Mouse (Mus musculus): ENCODE measurements around the gene Armc12. TPM values are rescaled to one million over a fixed set of nuclear protein-coding genes. Genes with fewer than 3 reads are reported as not detected.

Armc12 gene
- polyA plus RNA-seq, 1 experiment from 2014 or later = not detected

GRCm38 (mm10) chr17:28572941-28573340 is 42.3 kb downstream of the Armc12 start:
- ATAC-seq (replicated peaks) = no peak
- Histone ChIP-seq H3K27me3 (no peaks in the 10 kb centered on the region), H3K4me3 (no peak overlapping the region), H3K9me3 (no peaks in the 10 kb centered on the region), H3K4me1 (peaks cover 9% of the 10 kb centered on the region), H3K36me3 (no peaks in the 10 kb centered on the region), H3K4me2 (replicated peaks) (no peak overlapping the region), H3K9ac (replicated peaks) (no peak overlapping the region), H3K27ac (replicated peaks) (no peak overlapping the region)
- WGBS = 85% methylated on average over 6 of the region's 6 CpGs

GRCm38 (mm10) chr17:28575244-28576125 is 44.9 kb downstream of the Armc12 start, which contains the start of gene Lhfpl5:
Gene Lhfpl5, plus strand, starts transcription at chr17:28575641.
- Histone ChIP-seq H3K9me3 (no peaks in the 10 kb centered on the region), H3K36me3 (no peaks in the 10 kb centered on the region), H3K4me2 (replicated peaks) (peak within 1 kb of the TSS; percentile 60), H3K27ac (replicated peaks) (no peak within 1 kb of the TSS), H3K4me3 (peak within 1 kb of the TSS; percentile 38), H3K27me3 (no peaks in the 10 kb centered on the region), H3K4me1 (peaks cover 9% of the 10 kb centered on the region), H3K9ac (replicated peaks) (peak within 1 kb of the TSS; percentile 39)
- ATAC-seq (replicated peaks) = peak; percentile 88
- 17% methylated on average over 48 of the region's 50 CpGs for WGBS

GRCm38 (mm10) chr17:28580396-28580795 is 49.8 kb downstream of the Armc12 start:
- ATAC-seq (replicated peaks) = no peak
- Histone ChIP-seq H3K9me3 (no peaks in the 10 kb centered on the region), H3K4me1 (peaks cover 6% of the 10 kb centered on the region), H3K36me3 (no peaks in the 10 kb centered on the region), H3K27ac (replicated peaks) (no peak overlapping the region), H3K4me3 (no peak overlapping the region), H3K27me3 (no peaks in the 10 kb centered on the region), H3K9ac (replicated peaks) (no peak overlapping the region), H3K4me2 (replicated peaks) (no peak overlapping the region)
- 9% methylated on average over 9 of the region's 9 CpGs for WGBS

- no peaks in the 10 kb centered on the region for H3K27me3 ChIP-seq
- H3K27ac ChIP-seq (replicated peaks) = no peak overlapping the region
- no peak overlapping the region for H3K9ac ChIP-seq (replicated peaks)
- H3K4me2 ChIP-seq (replicated peaks) = no peak overlapping the region
- no peaks in the 10 kb centered on the region for H3K9me3 ChIP-seq
- WGBS = 58% methylated on average over 2 of the region's 2 CpGs
- H3K4me1 ChIP-seq = no peaks in the 10 kb centered on the region
- ATAC-seq (replicated peaks) = no peak
- no peak overlapping the region for H3K4me3 ChIP-seq
- H3K36me3 ChIP-seq = no peaks in the 10 kb centered on the region
Observed at GRCm38 (mm10) chr17:28581056-28581455, 50.5 kb downstream of the Armc12 start.

- ATAC-seq (replicated peaks) = no peak
- WGBS = 84% methylated on average over 3 of the region's 3 CpGs
- H3K4me1 ChIP-seq = no peaks in the 10 kb centered on the region
- no peak overlapping the region for H3K9ac ChIP-seq (replicated peaks)
- H3K27ac ChIP-seq (replicated peaks) = no peak overlapping the region
- no peaks in the 10 kb centered on the region for H3K9me3 ChIP-seq
- H3K36me3 ChIP-seq = peaks cover 36% of the 10 kb centered on the region
- no peaks in the 10 kb centered on the region for H3K27me3 ChIP-seq
- H3K4me2 ChIP-seq (replicated peaks) = no peak overlapping the region
- no peak overlapping the region for H3K4me3 ChIP-seq
Observed at GRCm38 (mm10) chr17:28586509-28586908, 55.9 kb downstream of the Armc12 start.

GRCm38 (mm10) chr17:28588591-28588990 is 58.0 kb downstream of the Armc12 start:
- H3K27me3 ChIP-seq = no peaks in the 10 kb centered on the region

More at GRCm38 (mm10) chr17:28588591-28588990, 58.0 kb downstream of the Armc12 start:
- 66% methylated on average over 2 of the region's 2 CpGs for WGBS
- no peak for ATAC-seq (replicated peaks)
- H3K4me3 ChIP-seq = no peak overlapping the region
- no peak overlapping the region for H3K4me2 ChIP-seq (replicated peaks)
- H3K9me3 ChIP-seq = no peaks in the 10 kb centered on the region
- no peaks in the 10 kb centered on the region for H3K4me1 ChIP-seq
- no peak overlapping the region for H3K9ac ChIP-seq (replicated peaks)
- peaks cover 56% of the 10 kb centered on the region for H3K36me3 ChIP-seq
- no peak overlapping the region for H3K27ac ChIP-seq (replicated peaks)

Small RNAs within 50 kb of the gene (microRNA-seq; reads per million reads assigned to microRNA genes)
- gene Gm25195 (not detected), gene Mir6969 (not detected)

Other genes with a start within 250 kb of the Armc12 start
- gene Fance, start 217.3 kb upstream of the Armc12 start, polyA plus RNA-seq (2015; fragmentation: Nextera tagmentation; extraction: Ambion mirVana) = 25.9 and 27.4 TPM in 2 replicates
- gene Rpl10a, start 202.3 kb upstream of the Armc12 start, polyA plus RNA-seq (2015; fragmentation: Nextera tagmentation; extraction: Ambion mirVana) = 359 and 384 TPM in 2 replicates
- gene Tead3, start 180.0 kb upstream of the Armc12 start, polyA plus RNA-seq (2015; fragmentation: Nextera tagmentation; extraction: Ambion mirVana) = 1.9 TPM in 2 replicates
- 1.2 and 1.8 TPM in 2 replicates for gene Tulp1, start 165.6 kb upstream of the Armc12 start, polyA plus RNA-seq (2015; fragmentation: Nextera tagmentation; extraction: Ambion mirVana)
- gene Fkbp5, start 13.3 kb upstream of the Armc12 start, polyA plus RNA-seq (2015; fragmentation: Nextera tagmentation; extraction: Ambion mirVana) = 32.8 and 34.6 TPM in 2 replicates
- not detected in 2 replicates for gene Clpsl2, start 18.6 kb downstream of the Armc12 start, polyA plus RNA-seq (2015; fragmentation: Nextera tagmentation; extraction: Ambion mirVana)
- gene Clps, start 30.0 kb downstream of the Armc12 start, polyA plus RNA-seq (2015; fragmentation: Nextera tagmentation; extraction: Ambion mirVana) = not detected in 2 replicates
- 5.3 and 6.2 TPM in 2 replicates for gene Lhfpl5, start 44.8 kb downstream of the Armc12 start, polyA plus RNA-seq (2015; fragmentation: Nextera tagmentation; extraction: Ambion mirVana)
- 103 and 112 TPM in 2 replicates for gene Srpk1, start 91.9 kb downstream of the Armc12 start, polyA plus RNA-seq (2015; fragmentation: Nextera tagmentation; extraction: Ambion mirVana)
- gene Slc26a8, start 159.4 kb downstream of the Armc12 start, polyA plus RNA-seq (2015; fragmentation: Nextera tagmentation; extraction: Ambion mirVana) = 1.4 and 1.7 TPM in 2 replicates
- 29.2 and 30.7 TPM in 2 replicates for gene Mapk14, start 160.5 kb downstream of the Armc12 start, polyA plus RNA-seq (2015; fragmentation: Nextera tagmentation; extraction: Ambion mirVana)
- 2.3 and 2.6 TPM in 2 replicates for gene AC170998.1, start 195.3 kb downstream of the Armc12 start, polyA plus RNA-seq (2015; fragmentation: Nextera tagmentation; extraction: Ambion mirVana)
- 0.33 and 0.85 TPM in 2 replicates for gene Mapk13, start 238.5 kb downstream of the Armc12 start, polyA plus RNA-seq (2015; fragmentation: Nextera tagmentation; extraction: Ambion mirVana)